Mouse (Mus musculus) liver, embryonic 14.5 days (tissue): ENCODE measurements around the gene Ppp1r14a. TPM values are rescaled to one million over a fixed set of nuclear protein-coding genes. Genes with fewer than 3 reads are reported as not detected.
A peak's percentile ranks its signal among the peaks of the same experiment; 100 is the strongest.

Experiments used
- ATAC-seq: fragments of 200-750 bp; cut with Nextera tagmentation; 2 replicates; pipeline ENCODE4 v1.8.0; 2017; ENCODE audit warnings: moderate number of reproducible peaks, mild to moderate bottlenecking, moderate library complexity; ENCODE audit not compliant: insufficient read depth
- DNase-seq, 3 experiments: peaks; one replicate each; pipeline ENCODE4 v3.0.0-alpha.2; 2012 to 2013; ENCODE audit warnings: low read depth in 3 of 3, low spot score in 3 of 3
- H3K27ac ChIP-seq: fragments of 300-500 bp; sonication (generic); 2 replicates; pipeline ENCODE4 v1.5.1; 2014; ENCODE audit warnings: moderate library complexity, mild to moderate bottlenecking, control low read depth, inconsistent platforms
- H3K27me3 ChIP-seq: fragments of 300-500 bp; sonication (generic); 2 replicates; pipeline ENCODE4 v1.6.1; 2014; ENCODE audit warnings: mild to moderate bottlenecking, low read length, moderate library complexity; ENCODE audit not compliant: control insufficient read depth, insufficient read depth
- H3K36me3 ChIP-seq: fragments of 300-500 bp; sonication (generic); replicated peaks from 2 replicates; pipeline ENCODE4 v1.6.1; 2014; ENCODE audit warnings: low read depth; ENCODE audit not compliant: control insufficient read depth, insufficient read depth
- H3K4me1 ChIP-seq, 2 experiments: fragments of 200-500 bp in 1 of 2; fragments of 300-500 bp in 1 of 2; sonication (generic) in 1 of 2; replicated peaks; 2 replicates each; pipeline ENCODE4 v1.6.1; 2012 to 2014; ENCODE audit warnings: antibody characterized with exemption in 1 of 2, inconsistent platforms in 1 of 2, low read length in 1 of 2; ENCODE audit not compliant: control insufficient read depth in 2 of 2, insufficient read depth in 2 of 2
- H3K4me2 ChIP-seq: fragments of 300-500 bp; sonication (generic); 2 replicates; pipeline ENCODE4 v1.6.1; 2014; ENCODE audit warnings: low read depth, mild to moderate bottlenecking, control low read depth, moderate library complexity
- H3K4me3 ChIP-seq, 2 experiments: fragments of 200-500 bp in 1 of 2; fragments of 300-500 bp in 1 of 2; sonication (generic) in 1 of 2; 2 replicates each; pipeline ENCODE4 v1.5.1; 2012 to 2014; ENCODE audit warnings: low read depth in 2 of 2, low read length in 2 of 2, mild to moderate bottlenecking in 2 of 2, control low read depth in 1 of 2, inconsistent platforms in 1 of 2, moderate library complexity in 1 of 2; ENCODE audit not compliant: insufficient read depth in 1 of 2
- H3K9ac ChIP-seq: fragments of 300-500 bp; sonication (generic); replicated peaks from 2 replicates; pipeline ENCODE4 v1.6.1; 2014; ENCODE audit warnings: mild to moderate bottlenecking, control low read depth, moderate library complexity
- H3K9me3 ChIP-seq: fragments of 300-500 bp; sonication (generic); 2 replicates; pipeline ENCODE4 v1.6.1; 2016; ENCODE audit warnings: low read length, mixed read lengths; ENCODE audit not compliant: control insufficient read depth
- CTCF ChIP-seq: IDR thresholded peaks from 2 replicates; pipeline ENCODE4 v1.5.1; 2016; ENCODE audit warnings: antibody characterized with exemption, low read depth, control low read depth
- EP300 ChIP-seq: IDR thresholded peaks from 2 replicates; pipeline ENCODE4 v1.6.1; 2016; ENCODE audit warnings: antibody characterized with exemption, low read depth
- WGBS: fragments of 180-500 bp; shearing (Covaris S2); extraction: QIAGEN DNeasy Blood & Tissue Kit; methylation state at CpG from one replicate; pipeline ENCODE4 v1.1.7; 2014; ENCODE audit not compliant: insufficient replicate concordance; 5-methylcytosine and 5-hydroxymethylcytosine counted together
- polyA plus RNA-seq, 2 experiments: library from polyadenylated mRNA; depleted of rRNA in 1 of 2; stranded (reverse) in 1 of 2; unstranded in 1 of 2; fragments of >200 nt; fragmentation: Nextera tagmentation in 1 of 2; extraction: Ambion mirVana in 1 of 2; gene quantifications; 2 replicates each; pipeline versions ENCODE4 v1.2.1 to v1.2.3; 2012 to 2014

Ppp1r14a gene
- polyA plus RNA-seq (2012; rRNA removed): 1.5 and 2.5 TPM in 2 replicates
- polyA plus RNA-seq (2014; fragmentation: Nextera tagmentation; extraction: Ambion mirVana): 2.3 TPM in 2 replicates

- Histone ChIP-seq H3K27ac (no peak within 1 kb of the TSS), H3K9me3 (no peaks in the 10 kb centered on the region), H3K4me3 (peak within 1 kb of the TSS; percentile 36 to 58), H3K36me3 (no peaks in the 10 kb centered on the region), H3K4me2 (peak within 1 kb of the TSS; percentile 83), H3K9ac (no peak within 1 kb of the TSS), H3K4me1 (peaks cover 0 to 7% of the 10 kb centered on the region in 2 experiments; a peak in 1 of 4 replicates), H3K27me3 (peaks cover 6% of the 10 kb centered on the region; the same call in 1 of the 2 replicates)
- ATAC-seq (peak; percentile 51; the same call in 1 of the 2 replicates), DNase-seq (no peak)
- TF ChIP-seq CTCF (peak; percentile 89), EP300 (no peak)
- WGBS: 2% methylated on average over 59 of the region's 59 CpGs
These were observed at the start of gene Ppp1r14a for GRCm38 (mm10) chr7:29288942-29289638. TSS of gene Ppp1r14a (plus strand) at chr7:29289308.

GRCm38 (mm10) chr7:29244732-29245416 is 44.2 kb upstream of the Ppp1r14a start:
- no peak overlapping the region for H3K27ac ChIP-seq
- no peaks in the 10 kb centered on the region for H3K9me3 ChIP-seq
- peaks cover 0 to under 1% of the 10 kb centered on the region in 2 experiments; a peak in 1 of 4 replicates for H3K4me1 ChIP-seq
- H3K4me3 ChIP-seq: no peak overlapping the region
- TF ChIP-seq EP300 (no peak), CTCF (peak; percentile 75)
- DNase-seq (no peak), ATAC-seq (no peak)
- no peaks in the 10 kb centered on the region for H3K27me3 ChIP-seq
- H3K9ac ChIP-seq: no peak overlapping the region
- 70% methylated on average over 7 of the region's 7 CpGs for WGBS
- no peaks in the 10 kb centered on the region for H3K36me3 ChIP-seq
- H3K4me2 ChIP-seq: no peak overlapping the region

DNA sequence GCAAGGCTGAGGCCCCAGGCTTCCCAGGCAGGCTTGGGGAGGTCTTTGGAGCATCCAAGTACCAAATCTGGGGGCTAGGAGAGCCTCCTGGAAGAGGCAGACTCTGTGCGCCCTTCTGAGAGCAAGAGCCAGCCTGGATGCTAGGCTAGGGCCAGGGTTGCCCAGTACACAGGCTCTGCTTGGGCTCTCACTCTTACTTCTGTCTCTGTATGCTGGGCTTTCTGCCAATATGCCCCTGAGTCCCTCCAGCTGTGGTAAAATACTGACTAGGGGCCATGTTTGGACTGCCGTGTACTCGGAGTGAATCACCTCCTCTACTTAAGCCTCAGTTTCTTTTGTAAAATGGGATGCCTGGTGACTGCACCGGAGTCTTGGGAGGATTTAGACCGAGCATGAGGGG is 43.1 kb upstream of the Ppp1r14a start:
- H3K9ac ChIP-seq: no peak overlapping the region
- DNase-seq: no peak
- no peak overlapping the region for H3K27ac ChIP-seq
- ATAC-seq: no peak
- no peaks in the 10 kb centered on the region for H3K4me1 ChIP-seq
- no peak overlapping the region for H3K4me3 ChIP-seq
- no peaks in the 10 kb centered on the region for H3K27me3 ChIP-seq
- no peak overlapping the region for H3K4me2 ChIP-seq
- 76% methylated on average over 5 of the region's 5 CpGs for WGBS
- no peaks in the 10 kb centered on the region for H3K36me3 ChIP-seq
- H3K9me3 ChIP-seq: no peaks in the 10 kb centered on the region
- no peak for TF ChIP-seq EP300
- no peak for TF ChIP-seq CTCF

DNA sequence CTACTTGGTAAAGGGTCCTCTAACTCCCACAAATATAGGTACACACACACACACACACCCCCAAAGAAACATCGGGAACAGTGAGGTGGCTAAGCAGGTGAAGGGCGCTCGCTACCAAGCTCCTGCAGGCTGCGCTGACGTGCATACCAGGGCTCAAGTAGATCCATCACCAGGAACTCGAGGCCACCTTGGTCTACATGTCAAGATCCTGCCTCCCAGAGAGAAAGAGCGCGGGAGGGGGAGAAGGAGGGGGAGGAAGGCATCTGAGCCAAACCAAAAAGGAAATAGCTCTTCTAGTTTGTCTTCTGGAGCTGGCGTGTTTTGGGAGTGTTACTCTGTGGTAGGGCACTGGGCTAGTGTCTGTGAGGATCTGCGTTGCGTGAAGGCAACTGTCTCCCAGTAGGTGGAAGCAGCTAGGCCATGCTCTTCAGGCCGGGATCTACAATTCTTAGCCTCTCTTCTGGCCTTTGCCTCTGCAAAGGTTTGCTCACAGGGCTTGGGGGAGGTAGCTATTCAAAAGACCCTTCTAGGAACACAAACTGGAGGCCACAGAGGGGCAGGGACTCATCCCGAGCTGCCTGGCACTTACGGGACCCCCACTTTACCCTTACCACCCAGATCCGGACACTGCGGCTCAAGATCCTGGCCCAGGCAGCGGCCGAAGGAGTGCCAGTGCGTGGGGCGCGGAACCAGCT is 42.3 kb upstream of the Ppp1r14a start:
- H3K9ac ChIP-seq: no peak overlapping the region
- ATAC-seq: no peak
- H3K4me1 ChIP-seq: no peaks in the 10 kb centered on the region
- WGBS: 75% methylated on average over 21 of the region's 21 CpGs
- no peak for TF ChIP-seq EP300
- TF ChIP-seq CTCF: 0 out of 2 replicates have a peak, but pooled peaks have one; percentile 6
- H3K4me2 ChIP-seq: no peak overlapping the region; the same call in 1 of the 2 replicates
- H3K36me3 ChIP-seq: no peaks in the 10 kb centered on the region
- no peak overlapping the region for H3K27ac ChIP-seq
- no peak for DNase-seq
- no peak overlapping the region for H3K4me3 ChIP-seq
- H3K27me3 ChIP-seq: no peaks in the 10 kb centered on the region
- no peaks in the 10 kb centered on the region for H3K9me3 ChIP-seq

- Histone ChIP-seq H3K4me3 (peak overlapping the region; percentile 14 to 42), H3K36me3 (no peaks in the 10 kb centered on the region), H3K4me2 (peak overlapping the region; percentile 70), H3K4me1 (no peaks in the 10 kb centered on the region), H3K27ac (no peak overlapping the region), H3K9me3 (no peaks in the 10 kb centered on the region), H3K27me3 (no peaks in the 10 kb centered on the region), H3K9ac (no peak overlapping the region)
- 0 out of 2 replicates have a peak, but pooled peaks have one; percentile 26 for ATAC-seq
- WGBS: 24% methylated on average over 16 of the region's 16 CpGs
- TF ChIP-seq CTCF (peak; percentile 98), EP300 (no peak)
- DNase-seq: peak; percentile 40 to 50 (median 41)
These were observed 41.8 kb upstream of the Ppp1r14a start for GRCm38 (mm10) chr7:29247314-29247700.
